Mouse (Mus musculus): Measurements from ENCODE around the gene Cds2. TPM values are rescaled to one million over a fixed set of nuclear protein-coding genes. Genes with fewer than 3 reads are reported as not detected.
A peak's percentile ranks its signal among the peaks of the same experiment; 100 is the strongest.
"Not testable (repeated sequence)": the region's sequence is repeated elsewhere in the genome, so short reads cannot be mapped to it uniquely, and the experiment has no call there.

The Cds2 gene
- total RNA-seq, 2 experiments from 2014 or later = 63.3 to 77.3 TPM

- DNase-seq (ENCODE audit: low spot score in 2 of 2) = not testable (repeated sequence)
These were observed 26.3 kb downstream of the Cds2 start for GRCm38 (mm10) chr2:132289213-132289612.

- no peak for DNase-seq (ENCODE audit: low spot score in 2 of 2)
These were observed 27.9 kb downstream of the Cds2 start for GRCm38 (mm10) chr2:132290808-132291207.

- no peak for DNase-seq (ENCODE audit: low spot score in 2 of 2)
These were observed 28.3 kb downstream of the Cds2 start for GRCm38 (mm10) chr2:132291265-132291664.

- DNase-seq (ENCODE audit: low spot score in 2 of 2) = no peak
These were observed 29.1 kb downstream of the Cds2 start for GRCm38 (mm10) chr2:132292083-132292482.

GRCm38 (mm10) chr2:132293694-132294450 lies 30.9 kb downstream of the Cds2 start:
- no peak for DNase-seq (ENCODE audit: low spot score in 2 of 2)

GRCm38 (mm10) chr2:132298250-132298649 lies 35.3 kb downstream of the Cds2 start:
- DNase-seq (ENCODE audit: low spot score in 2 of 2) = no peak

- DNase-seq (ENCODE audit: low spot score in 2 of 2) = no peak
These were observed 38.5 kb downstream of the Cds2 start for GRCm38 (mm10) chr2:132301436-132301835.

GRCm38 (mm10) chr2:132305165-132305564 lies 42.2 kb downstream of the Cds2 start:
- no peak for DNase-seq (ENCODE audit: low spot score in 2 of 2)

GRCm38 (mm10) chr2:132305988-132306387 lies 43.0 kb downstream of the Cds2 start:
- no peak for DNase-seq (ENCODE audit: low spot score in 2 of 2)

GRCm38 (mm10) chr2:132307213-132307843 lies 44.4 kb downstream of the Cds2 start:
- DNase-seq (ENCODE audit: low spot score in 2 of 2) = no peak

GRCm38 (mm10) chr2:132308829-132309228 lies 45.9 kb downstream of the Cds2 start:
- DNase-seq (ENCODE audit: low spot score in 2 of 2) = no peak

GRCm38 (mm10) chr2:132309398-132309930 lies 46.5 kb downstream of the Cds2 start:
- DNase-seq (ENCODE audit: low spot score in 2 of 2) = no peak

GRCm38 (mm10) chr2:132312616-132313015 lies 49.7 kb downstream of the Cds2 start:
- no peak for DNase-seq (ENCODE audit: low spot score in 2 of 2)

GRCm38 (mm10) chr2:132313568-132313967 lies 50.6 kb downstream of the Cds2 start:
- DNase-seq (ENCODE audit: low spot score in 2 of 2) = no peak

GRCm38 (mm10) chr2:132314057-132314456 lies 51.1 kb downstream of the Cds2 start:
- not testable (repeated sequence) for DNase-seq (ENCODE audit: low spot score in 2 of 2)

- peak in 1 of 2 experiments; percentile 36 for DNase-seq (ENCODE audit: low spot score in 2 of 2)
These were observed 53.3 kb downstream of the Cds2 start for GRCm38 (mm10) chr2:132316041-132316808.

GRCm38 (mm10) chr2:132317178-132317577 lies 54.2 kb downstream of the Cds2 start:
- no peak for DNase-seq (ENCODE audit: low spot score in 2 of 2)

GRCm38 (mm10) chr2:132320516-132320915 lies 57.6 kb downstream of the Cds2 start:
- DNase-seq (ENCODE audit: low spot score in 2 of 2) = no peak

GRCm38 (mm10) chr2:132323541-132323940 lies 60.6 kb downstream of the Cds2 start:
- no peak for DNase-seq (ENCODE audit: low spot score in 2 of 2)

- DNase-seq (ENCODE audit: low spot score in 2 of 2) = no peak
These were observed 74.3 kb downstream of the Cds2 start for GRCm38 (mm10) chr2:132337202-132337601.

- DNase-seq (ENCODE audit: low spot score in 2 of 2) = no peak
These were observed 77.4 kb downstream of the Cds2 start for GRCm38 (mm10) chr2:132340350-132340749.

GRCm38 (mm10) chr2:132341293-132341692 lies 78.3 kb downstream of the Cds2 start:
- no peak for DNase-seq (ENCODE audit: low spot score in 2 of 2)
